13 mouse cellular contexts compared by ENCODE assay signal in genomic region chr5:77287901-77288300, GRCm38 (mm10).
"Had no signal": no experiment of that assay in that cellular context is flagged by ENCODE, and none has a peak within 500 bp of the region (broad histone marks: within the 10 kb centered on the region; RNA-seq: fewer than 3 reads in every experiment).

No protein-coding gene starts in this region.

- H3K27ac ChIP-seq: kidney, embryonic 15.5 days; layer of hippocampus, adult 2 months; limb, embryonic 13.5 days; liver, embryonic 14.5 days; midbrain, embryonic 10.5 days; neural tube, embryonic 12.5 days; stomach, postnatal 0 days had no signal

- H3K4me2 ChIP-seq: kidney, embryonic 15.5 days; limb, embryonic 13.5 days; neural tube, embryonic 12.5 days had no signal

- H3K9me3 ChIP-seq: kidney, embryonic 15.5 days; limb, embryonic 13.5 days; midbrain, embryonic 10.5 days; neural tube, embryonic 12.5 days had no signal

- DNase-seq: left cerebral cortex, postnatal 4 days; lung, adult 18-20 months; lung, postnatal 36 days; midbrain, embryonic 14.5 days; thymus, postnatal 4 days had no signal

- H3K4me3 ChIP-seq: kidney, embryonic 15.5 days; layer of hippocampus, adult 2 months; limb, embryonic 13.5 days; midbrain, embryonic 10.5 days; neural tube, embryonic 12.5 days had no signal

- H3K27me3 ChIP-seq: kidney, embryonic 15.5 days; limb, embryonic 13.5 days; neural tube, embryonic 12.5 days had no signal

- H3K4me1 ChIP-seq: kidney, embryonic 15.5 days; limb, embryonic 13.5 days; midbrain, embryonic 10.5 days; neural tube, embryonic 12.5 days had no signal

- ATAC-seq: lung, postnatal 0 days had no signal

- H3K9ac ChIP-seq: kidney, embryonic 15.5 days; limb, embryonic 13.5 days; liver, embryonic 14.5 days; neural tube, embryonic 12.5 days had no signal
